Mouse (Mus musculus): Measurements from ENCODE around the gene Clec3b. TPM values are rescaled to one million over a fixed set of nuclear protein-coding genes. Genes with fewer than 3 reads are reported as not detected.

The Clec3b gene
- polyA plus RNA-seq, 1 experiment from 2014 or later, result 0.26 TPM

- Histone ChIP-seq H3K4me2 (replicated peaks; ENCODE audit: low read depth, low read length) (no peak overlapping the region), H3K27me3 (ENCODE audit: control insufficient read depth, insufficient read depth, low read length) (no peaks in the 10 kb centered on the region), H3K27ac (ENCODE audit: low read length) (no peak overlapping the region), H3K9me3 (ENCODE audit: control insufficient read depth, low read depth, low read length) (no peaks in the 10 kb centered on the region), H3K4me3 (ENCODE audit: low read depth, low read length) (no peak overlapping the region), H3K9ac (replicated peaks; ENCODE audit: low read depth, low read length) (no peak overlapping the region), H3K36me3 (ENCODE audit: control insufficient read depth, insufficient read depth, low read length) (peaks cover 28% of the 10 kb centered on the region), H3K4me1 (ENCODE audit: control insufficient read depth, insufficient read depth, low read length) (peaks cover 13% of the 10 kb centered on the region)
- 100% methylated on average over 1 of the region's 1 CpGs for WGBS
- no peak for ATAC-seq (ENCODE audit: insufficient number of reproducible peaks, insufficient read depth, low FRiP score, low read depth)
Measured at GRCm38 (mm10) chr9:123115566-123115965, 35.2 kb upstream of the Clec3b start.

GRCm38 (mm10) chr9:123123017-123123416, 27.7 kb upstream of the Clec3b start:
- Histone ChIP-seq H3K9me3 (ENCODE audit: control insufficient read depth, low read depth, low read length) (no peaks in the 10 kb centered on the region), H3K4me3 (ENCODE audit: low read depth, low read length) (no peak overlapping the region), H3K4me2 (replicated peaks; ENCODE audit: low read depth, low read length) (no peak overlapping the region), H3K9ac (replicated peaks; ENCODE audit: low read depth, low read length) (no peak overlapping the region), H3K27me3 (ENCODE audit: control insufficient read depth, insufficient read depth, low read length) (no peaks in the 10 kb centered on the region), H3K36me3 (ENCODE audit: control insufficient read depth, insufficient read depth, low read length) (peaks cover 49% of the 10 kb centered on the region), H3K27ac (ENCODE audit: low read length) (no peak overlapping the region), H3K4me1 (ENCODE audit: control insufficient read depth, insufficient read depth, low read length) (no peaks in the 10 kb centered on the region)
- ATAC-seq (ENCODE audit: insufficient number of reproducible peaks, insufficient read depth, low FRiP score, low read depth), result no peak
- WGBS, result 90% methylated on average over 3 of the region's 3 CpGs

- Histone ChIP-seq H3K4me3 (ENCODE audit: low read depth, low read length) (no peak overlapping the region), H3K9ac (replicated peaks; ENCODE audit: low read depth, low read length) (no peak overlapping the region), H3K4me1 (ENCODE audit: control insufficient read depth, insufficient read depth, low read length) (no peaks in the 10 kb centered on the region), H3K4me2 (replicated peaks; ENCODE audit: low read depth, low read length) (no peak overlapping the region), H3K27ac (ENCODE audit: low read length) (no peak overlapping the region), H3K36me3 (ENCODE audit: control insufficient read depth, insufficient read depth, low read length) (peaks cover 56% of the 10 kb centered on the region), H3K9me3 (ENCODE audit: control insufficient read depth, low read depth, low read length) (no peaks in the 10 kb centered on the region), H3K27me3 (ENCODE audit: control insufficient read depth, insufficient read depth, low read length) (no peaks in the 10 kb centered on the region)
- ATAC-seq (ENCODE audit: insufficient number of reproducible peaks, insufficient read depth, low FRiP score, low read depth), result no peak
- 95% methylated on average over 6 of the region's 6 CpGs for WGBS
Measured at GRCm38 (mm10) chr9:123123571-123124412, 27.0 kb upstream of the Clec3b start.

- H3K9ac ChIP-seq (replicated peaks; ENCODE audit: low read depth, low read length), result no peak overlapping the region
- H3K4me3 ChIP-seq (ENCODE audit: low read depth, low read length), result no peak overlapping the region
- no peak for ATAC-seq (ENCODE audit: insufficient number of reproducible peaks, insufficient read depth, low FRiP score, low read depth)
- no peak overlapping the region for H3K27ac ChIP-seq (ENCODE audit: low read length)
- no peaks in the 10 kb centered on the region for H3K4me1 ChIP-seq (ENCODE audit: control insufficient read depth, insufficient read depth, low read length)
- no peak overlapping the region for H3K4me2 ChIP-seq (replicated peaks; ENCODE audit: low read depth, low read length)
- H3K27me3 ChIP-seq (ENCODE audit: control insufficient read depth, insufficient read depth, low read length), result no peaks in the 10 kb centered on the region
- H3K36me3 ChIP-seq (ENCODE audit: control insufficient read depth, insufficient read depth, low read length), result peaks cover 54% of the 10 kb centered on the region
- 82% methylated on average over 2 of the region's 2 CpGs for WGBS
- H3K9me3 ChIP-seq (ENCODE audit: control insufficient read depth, low read depth, low read length), result no peaks in the 10 kb centered on the region
Measured at GRCm38 (mm10) chr9:123124413-123124981, 26.2 kb upstream of the Clec3b start.

GRCm38 (mm10) chr9:123127663-123128062, 23.1 kb upstream of the Clec3b start:
- WGBS, result 96% methylated on average over 6 of the region's 6 CpGs
- no peak overlapping the region for H3K27ac ChIP-seq (ENCODE audit: low read length)

GRCm38 (mm10) chr9:123132994-123133393, 17.8 kb upstream of the Clec3b start:
- WGBS, result 96% methylated on average over 3 of the region's 3 CpGs
- Histone ChIP-seq H3K9me3 (ENCODE audit: control insufficient read depth, low read depth, low read length) (no peaks in the 10 kb centered on the region), H3K4me3 (ENCODE audit: low read depth, low read length) (no peak overlapping the region), H3K4me2 (replicated peaks; ENCODE audit: low read depth, low read length) (no peak overlapping the region), H3K4me1 (ENCODE audit: control insufficient read depth, insufficient read depth, low read length) (no peaks in the 10 kb centered on the region), H3K36me3 (ENCODE audit: control insufficient read depth, insufficient read depth, low read length) (peaks cover 89% of the 10 kb centered on the region), H3K27me3 (ENCODE audit: control insufficient read depth, insufficient read depth, low read length) (no peaks in the 10 kb centered on the region), H3K9ac (replicated peaks; ENCODE audit: low read depth, low read length) (no peak overlapping the region), H3K27ac (ENCODE audit: low read length) (no peak overlapping the region)
- no peak for ATAC-seq (ENCODE audit: insufficient number of reproducible peaks, insufficient read depth, low FRiP score, low read depth)

More at GRCm38 (mm10) chr9:123127663-123128062, 23.1 kb upstream of the Clec3b start:
- ATAC-seq (ENCODE audit: insufficient number of reproducible peaks, insufficient read depth, low FRiP score, low read depth), result no peak
- Histone ChIP-seq H3K4me2 (replicated peaks; ENCODE audit: low read depth, low read length) (no peak overlapping the region), H3K4me1 (ENCODE audit: control insufficient read depth, insufficient read depth, low read length) (no peaks in the 10 kb centered on the region), H3K27me3 (ENCODE audit: control insufficient read depth, insufficient read depth, low read length) (no peaks in the 10 kb centered on the region), H3K9me3 (ENCODE audit: control insufficient read depth, low read depth, low read length) (no peaks in the 10 kb centered on the region), H3K4me3 (ENCODE audit: low read depth, low read length) (no peak overlapping the region), H3K36me3 (ENCODE audit: control insufficient read depth, insufficient read depth, low read length) (peaks cover 59% of the 10 kb centered on the region), H3K9ac (replicated peaks; ENCODE audit: low read depth, low read length) (no peak overlapping the region)

- peaks cover 59% of the 10 kb centered on the region for H3K36me3 ChIP-seq (ENCODE audit: control insufficient read depth, insufficient read depth, low read length)
Measured at GRCm38 (mm10) chr9:123136953-123137682, 13.6 kb upstream of the Clec3b start.

GRCm38 (mm10) chr9:123138891-123139474, 11.8 kb upstream of the Clec3b start:
- no peak overlapping the region for H3K9ac ChIP-seq (replicated peaks; ENCODE audit: low read depth, low read length)
- WGBS, result 49% methylated on average over 5 of the region's 5 CpGs
- no peak overlapping the region for H3K4me2 ChIP-seq (replicated peaks; ENCODE audit: low read depth, low read length)
- peak overlapping the region; percentile 76 for H3K27ac ChIP-seq (ENCODE audit: low read length)
- H3K27me3 ChIP-seq (ENCODE audit: control insufficient read depth, insufficient read depth, low read length), result no peaks in the 10 kb centered on the region
- peak; percentile 78; the same call in 1 of the 2 replicates for ATAC-seq (ENCODE audit: insufficient number of reproducible peaks, insufficient read depth, low FRiP score, low read depth)
- H3K36me3 ChIP-seq (ENCODE audit: control insufficient read depth, insufficient read depth, low read length), result peaks cover 40% of the 10 kb centered on the region
- H3K4me3 ChIP-seq (ENCODE audit: low read depth, low read length), result no peak overlapping the region
- H3K4me1 ChIP-seq (ENCODE audit: control insufficient read depth, insufficient read depth, low read length), result peaks cover 10% of the 10 kb centered on the region; the same call in 1 of the 2 replicates
- H3K9me3 ChIP-seq (ENCODE audit: control insufficient read depth, low read depth, low read length), result peaks cover 6% of the 10 kb centered on the region; the same call in 1 of the 2 replicates

More at GRCm38 (mm10) chr9:123136953-123137682, 13.6 kb upstream of the Clec3b start:
- Histone ChIP-seq H3K9ac (replicated peaks; ENCODE audit: low read depth, low read length) (no peak overlapping the region), H3K27me3 (ENCODE audit: control insufficient read depth, insufficient read depth, low read length) (no peaks in the 10 kb centered on the region), H3K4me3 (ENCODE audit: low read depth, low read length) (no peak overlapping the region), H3K4me1 (ENCODE audit: control insufficient read depth, insufficient read depth, low read length) (peaks cover 10% of the 10 kb centered on the region; the same call in 1 of the 2 replicates), H3K27ac (ENCODE audit: low read length) (peak overlapping the region; percentile 15; the same call in 1 of the 2 replicates), H3K9me3 (ENCODE audit: control insufficient read depth, low read depth, low read length) (no peaks in the 10 kb centered on the region), H3K4me2 (replicated peaks; ENCODE audit: low read depth, low read length) (no peak overlapping the region)
- ATAC-seq (ENCODE audit: insufficient number of reproducible peaks, insufficient read depth, low FRiP score, low read depth), result no peak
- 81% methylated on average over 7 of the region's 7 CpGs for WGBS

All from stomach, embryonic 14.5 days (tissue).